Mouse (Mus musculus) neural tube, embryonic 10.5 days (tissue): ENCODE data around the gene Pold2.
A peak's percentile ranks its signal among the peaks of the same experiment; 100 is the strongest.

Experiments
- DNase-seq: peaks from one replicate; pipeline ENCODE4 v3.0.0-alpha.2; 2017; ENCODE audit warnings: low spot score; ENCODE audit errors: extremely low spot score

Gene Pold2

DNA sequence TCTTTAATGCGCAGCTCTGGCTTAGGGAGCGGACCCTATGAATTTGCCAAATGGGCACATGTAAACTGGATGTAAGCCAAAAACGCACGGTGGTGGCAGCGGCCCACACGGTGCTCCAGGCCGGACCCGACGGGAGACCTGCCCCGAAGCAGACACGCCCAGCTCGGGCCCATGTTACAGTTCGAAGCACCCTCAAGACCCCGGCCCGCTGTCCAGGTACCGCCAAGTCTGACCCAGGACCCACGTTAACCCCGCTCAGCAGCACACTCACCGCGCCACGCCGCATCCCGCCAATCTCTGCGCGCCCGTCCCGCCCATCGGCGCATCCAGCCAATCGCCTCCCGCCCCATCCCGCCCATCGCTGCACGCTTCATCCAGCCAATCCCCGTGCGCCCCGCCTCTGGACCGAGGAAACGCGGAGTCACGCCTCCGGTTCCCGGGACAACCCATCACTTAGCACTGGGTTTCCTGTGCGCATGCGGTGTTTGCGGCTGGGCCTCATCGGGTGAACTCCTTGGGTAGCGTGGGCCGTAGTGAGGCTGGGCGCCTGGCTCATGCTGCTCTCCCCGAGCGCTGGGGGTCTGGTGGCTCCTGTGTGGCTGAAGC, at the start of gene Pold2:
Pold2 (minus strand) TSS at position 372 of the 606 bp plus-strand sequence.
- peak; percentile 98 for DNase-seq

DNA sequence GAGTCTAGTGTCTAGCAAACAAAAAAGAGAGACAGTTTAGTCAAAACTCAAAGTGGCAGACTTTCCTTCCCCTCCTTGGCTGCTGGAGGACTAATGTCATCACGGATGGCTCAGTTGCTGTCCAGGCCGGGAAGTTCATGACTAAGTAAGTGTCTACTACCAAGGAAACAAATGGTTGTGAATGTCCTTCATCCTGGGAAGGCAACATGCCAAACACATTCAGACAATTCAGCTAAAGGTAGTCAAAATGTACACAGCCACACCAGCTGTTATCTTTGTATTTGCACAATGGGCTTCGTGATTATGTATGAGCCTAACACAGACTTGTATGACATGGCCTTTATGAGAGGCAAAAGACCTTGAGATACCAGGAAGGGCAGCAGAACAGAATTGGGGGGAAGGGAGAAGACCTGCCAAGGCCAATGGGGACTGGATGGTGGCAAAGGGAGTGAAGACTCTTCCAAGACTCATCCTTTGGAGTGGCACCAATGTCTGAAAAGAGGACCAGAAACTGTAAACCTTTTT, 48.7 kb upstream of the Pold2 start:
- no peak for DNase-seq

DNA sequence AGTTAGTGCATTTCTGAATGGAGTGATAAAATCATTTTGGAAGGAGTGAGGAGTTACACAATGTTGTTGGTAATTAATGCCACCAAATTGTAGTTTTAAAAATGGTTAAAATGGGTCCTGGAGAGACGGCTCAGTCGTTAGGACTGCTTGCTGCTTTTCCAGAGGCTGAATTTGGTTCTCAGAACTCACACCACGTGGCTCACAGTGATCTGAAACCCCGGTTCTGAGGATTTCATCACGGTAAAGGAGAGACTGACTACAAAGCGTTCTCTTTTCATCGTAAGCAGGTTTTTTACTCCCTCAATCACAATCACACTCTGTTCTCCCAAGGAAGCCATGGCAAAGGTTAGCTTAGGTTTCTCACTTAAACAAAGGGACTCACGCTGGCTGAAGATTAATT, 46.6 kb upstream of the Pold2 start:
- DNase-seq, result no peak

DNA sequence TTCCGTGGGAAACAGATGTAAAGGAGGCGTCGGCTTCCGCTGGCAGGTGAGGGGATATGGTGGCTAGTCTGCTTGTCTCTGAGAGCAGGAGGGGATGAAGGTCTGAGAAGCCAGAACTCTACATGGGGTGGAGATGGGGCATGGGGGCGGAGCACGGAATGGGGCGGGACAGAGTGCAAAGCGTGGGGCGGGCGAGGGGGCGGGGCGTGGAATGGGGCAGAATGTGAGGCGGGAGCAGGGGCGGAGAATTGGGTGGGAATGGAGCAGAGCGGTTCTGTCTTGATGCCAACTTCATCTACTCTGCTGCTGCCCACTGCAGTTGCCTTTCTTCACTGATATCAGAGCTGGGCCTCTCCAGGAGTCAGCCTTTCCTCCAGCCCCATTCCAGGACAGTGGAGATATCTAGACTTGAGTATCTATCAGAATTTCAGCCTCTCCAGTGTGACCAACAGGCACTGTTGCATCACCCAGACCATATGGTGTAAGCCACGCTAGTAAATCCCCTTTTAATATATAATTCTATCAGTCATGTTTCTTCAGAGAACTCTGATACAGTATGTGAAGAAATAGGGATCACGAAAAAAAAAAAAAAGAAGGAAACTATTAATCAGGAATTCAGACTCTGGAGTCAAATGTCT, 42.4 kb upstream of the Pold2 start:
- no peak for DNase-seq

DNA sequence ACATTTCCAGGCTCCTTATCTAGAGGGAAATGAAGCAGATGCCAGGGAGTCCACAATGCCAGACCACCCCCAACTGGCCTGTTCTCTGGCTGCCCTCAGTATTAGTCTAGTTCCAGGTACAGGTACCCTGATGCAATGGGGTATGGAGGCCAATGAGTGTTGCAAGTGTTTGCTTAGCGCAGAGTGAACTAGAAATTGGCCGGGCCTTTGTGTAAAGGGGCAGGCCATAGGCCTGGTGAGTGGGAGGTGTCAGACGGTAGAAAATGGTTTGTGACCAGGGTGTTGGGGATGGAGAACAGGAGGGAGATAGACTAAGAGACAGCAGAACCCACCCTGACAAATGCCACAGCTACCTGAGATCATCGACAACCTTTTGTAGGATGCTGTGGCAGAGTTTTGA, 41.5 kb upstream of the Pold2 start:
- DNase-seq, result no peak

DNA sequence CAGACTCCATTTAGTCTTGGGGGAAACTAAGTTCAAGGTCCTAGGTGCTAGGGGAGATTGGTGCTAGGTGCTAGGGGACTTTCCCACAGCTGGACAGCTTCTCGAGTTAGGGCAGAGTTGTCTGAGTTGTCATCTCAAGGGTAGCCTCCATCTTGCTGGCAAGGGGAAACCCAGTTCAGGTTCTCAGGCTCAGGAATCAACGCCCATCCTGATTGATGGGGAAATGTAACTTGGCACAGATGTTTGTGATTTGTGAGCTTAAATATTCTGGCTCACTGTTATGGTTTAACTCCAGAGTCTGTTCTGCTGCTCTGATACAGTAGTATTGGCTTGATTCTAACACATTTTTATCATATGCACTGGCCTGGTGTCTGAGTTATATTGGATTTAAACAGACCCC, 40.0 kb upstream of the Pold2 start:
- no peak for DNase-seq

DNA sequence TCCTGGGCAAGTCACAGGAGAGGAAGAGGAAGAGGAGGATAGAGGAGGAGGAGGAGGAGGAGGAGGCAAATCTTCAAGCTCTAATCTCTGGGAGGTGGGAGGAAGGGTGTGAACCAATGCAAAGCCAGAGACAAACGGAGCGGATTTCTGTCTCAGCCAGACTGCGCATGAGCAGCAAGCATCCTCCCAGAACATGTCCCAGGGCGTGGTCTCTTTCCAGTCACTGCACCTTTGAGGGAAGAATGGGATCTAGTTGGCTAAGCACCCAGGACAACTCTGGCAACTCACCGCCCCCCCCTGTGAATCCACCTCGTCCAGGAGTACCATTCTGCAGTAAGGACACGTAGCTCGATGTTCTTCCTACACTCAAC, 38.1 kb upstream of the Pold2 start:
- no peak for DNase-seq

DNA sequence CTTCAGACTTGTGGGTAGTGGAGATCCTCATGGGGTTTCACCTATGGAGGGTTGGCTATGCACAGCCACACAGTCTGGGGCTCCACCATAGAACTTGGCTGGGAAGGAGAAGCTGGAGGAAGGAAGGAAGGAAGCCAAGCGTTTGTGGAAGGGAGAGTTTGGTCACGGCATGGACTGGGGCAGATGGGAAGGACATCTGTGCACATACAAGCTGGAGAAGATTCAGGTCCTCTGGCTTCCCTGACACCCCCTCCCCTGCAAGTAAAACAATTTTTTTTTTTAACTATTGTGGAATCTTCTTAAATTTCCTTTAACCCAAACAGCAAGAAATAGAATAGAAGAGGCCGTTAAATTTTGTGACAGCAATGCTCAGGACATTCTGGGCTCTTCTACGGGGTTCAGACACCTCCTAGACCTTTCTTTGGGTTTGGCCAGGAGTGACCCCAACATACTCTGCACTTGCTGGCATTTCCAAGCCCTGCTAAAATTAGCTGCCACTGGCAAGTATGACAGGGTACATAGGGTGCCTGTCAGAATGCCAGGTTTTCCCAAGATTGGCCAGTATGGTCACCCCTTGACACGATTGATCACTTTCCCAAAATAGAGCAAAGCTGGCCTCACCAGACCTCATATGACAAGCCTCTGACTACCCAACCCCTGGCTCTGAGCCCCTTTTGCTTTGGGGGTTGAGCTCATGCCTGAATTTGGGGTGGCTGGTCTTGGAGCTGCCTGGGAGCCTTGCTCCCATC, 37.5 kb upstream of the Pold2 start:
- DNase-seq, result no peak

DNA sequence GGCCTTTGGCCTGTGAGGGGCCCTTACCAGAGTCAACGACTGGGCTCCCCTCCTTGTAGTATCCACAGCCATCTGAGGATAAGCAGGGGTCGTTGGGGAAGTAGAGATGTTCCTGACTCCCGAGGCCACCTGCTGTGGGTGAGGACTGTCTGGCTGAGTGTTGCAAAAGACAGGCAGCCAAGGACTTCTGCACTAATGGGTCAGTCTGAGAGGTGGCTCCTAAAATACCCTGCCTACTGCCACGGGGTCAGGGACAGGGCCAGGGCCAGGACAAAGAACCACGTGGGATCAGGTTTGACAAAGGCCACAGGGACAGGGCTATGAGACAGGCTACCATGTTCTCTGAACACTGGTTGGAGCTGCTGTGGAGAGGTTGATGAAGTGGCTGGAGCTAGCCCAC, 36.8 kb upstream of the Pold2 start:
- no peak for DNase-seq

DNA sequence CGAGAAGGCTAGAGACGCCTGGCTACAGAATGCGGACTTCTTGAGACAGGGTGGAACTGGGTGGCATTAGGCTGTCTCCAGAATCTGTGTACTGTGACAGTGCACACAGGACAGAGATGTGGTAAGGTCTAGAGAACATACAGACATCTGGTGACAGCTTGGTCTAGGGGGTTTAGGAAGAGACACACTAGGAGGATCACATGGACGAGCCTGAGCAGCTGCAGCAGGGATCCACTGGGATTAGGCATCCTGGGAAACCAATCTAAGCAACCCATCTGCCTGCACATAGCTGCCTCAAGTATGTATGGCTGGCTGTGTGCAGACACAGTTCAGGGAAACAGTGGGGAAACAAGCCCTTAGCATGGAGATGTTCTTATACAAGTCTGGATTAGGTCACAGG, 35.8 kb upstream of the Pold2 start:
- DNase-seq, result no peak

DNA sequence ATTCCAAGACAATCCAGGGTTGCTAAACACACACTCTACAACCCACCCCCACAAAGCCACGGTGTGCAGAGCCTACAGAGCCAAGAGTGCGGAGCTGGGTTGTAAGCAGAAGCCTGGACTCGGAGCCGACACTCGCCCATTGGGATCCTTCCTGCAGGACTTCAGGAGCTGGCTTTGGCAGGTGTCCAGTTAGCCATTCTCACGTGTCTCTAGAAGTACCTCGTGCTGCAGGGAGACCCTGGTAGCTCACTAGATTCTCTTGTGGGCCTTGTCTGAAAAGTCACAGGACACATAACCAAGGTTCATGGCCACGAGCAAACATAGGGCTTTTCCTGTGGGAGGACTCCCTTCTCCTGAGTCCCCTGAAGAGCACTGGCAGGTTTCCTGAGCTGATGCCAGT, 35.2 kb upstream of the Pold2 start:
- no peak for DNase-seq

DNA sequence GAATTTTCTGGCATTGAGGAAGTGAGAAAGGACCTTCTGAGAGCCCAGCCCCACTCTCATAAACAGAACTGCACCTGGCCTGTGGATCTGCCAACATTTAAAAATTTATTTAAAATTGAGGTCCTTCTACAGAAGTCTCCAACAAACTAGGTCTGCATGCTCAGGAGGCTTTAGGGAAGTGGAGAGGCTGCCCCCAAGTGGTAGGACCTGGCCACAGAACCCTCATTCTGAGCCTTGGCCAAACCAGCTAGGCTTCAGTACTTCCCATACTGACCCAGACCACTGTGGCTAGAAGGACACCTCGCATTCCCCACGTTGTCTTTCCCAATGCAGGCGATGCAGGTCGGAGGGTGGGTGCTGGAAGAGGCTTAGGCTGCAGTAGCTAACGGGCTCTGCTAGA, 34.5 kb upstream of the Pold2 start:
- DNase-seq, result peak; percentile 45

DNA sequence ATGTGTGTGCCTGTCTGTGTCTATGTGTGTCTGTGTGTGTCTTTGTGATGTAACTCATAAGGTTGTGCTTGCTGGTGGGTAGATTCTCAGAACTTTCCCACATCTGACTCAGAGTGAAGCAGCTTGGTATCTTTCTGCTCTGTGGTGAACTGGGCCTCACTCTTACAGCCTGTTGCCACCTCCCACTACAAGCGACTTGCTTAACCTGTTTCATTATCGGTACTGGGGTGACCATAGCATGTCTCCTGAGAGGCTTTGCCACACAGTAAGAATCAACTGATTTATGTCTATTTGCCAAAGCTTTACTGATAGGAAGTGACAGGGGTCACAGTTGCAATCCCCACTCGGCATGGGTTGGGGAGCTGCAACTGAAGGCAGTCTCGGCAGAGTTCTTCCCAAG, 30.6 kb upstream of the Pold2 start:
- no peak for DNase-seq

DNA sequence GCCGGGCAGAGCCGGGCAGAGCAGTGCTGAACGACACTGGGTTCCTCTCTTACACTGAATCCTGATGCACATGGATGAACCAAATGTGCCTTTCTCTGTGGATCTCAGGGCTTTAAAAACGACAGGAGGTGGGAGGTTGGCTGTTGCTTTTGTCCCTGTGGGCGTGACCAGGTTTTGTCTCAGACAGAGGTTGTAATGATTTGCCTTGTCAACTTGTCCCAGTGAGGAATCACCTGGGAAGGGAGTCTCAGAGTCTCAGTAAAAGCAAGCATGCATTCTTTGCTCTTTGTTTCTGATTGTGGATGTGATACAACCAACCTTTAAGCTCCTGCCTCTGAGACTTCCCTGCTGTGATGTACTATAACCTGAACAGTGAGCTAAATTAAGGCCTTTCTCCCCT, 29.0 kb upstream of the Pold2 start:
- no peak for DNase-seq

DNA sequence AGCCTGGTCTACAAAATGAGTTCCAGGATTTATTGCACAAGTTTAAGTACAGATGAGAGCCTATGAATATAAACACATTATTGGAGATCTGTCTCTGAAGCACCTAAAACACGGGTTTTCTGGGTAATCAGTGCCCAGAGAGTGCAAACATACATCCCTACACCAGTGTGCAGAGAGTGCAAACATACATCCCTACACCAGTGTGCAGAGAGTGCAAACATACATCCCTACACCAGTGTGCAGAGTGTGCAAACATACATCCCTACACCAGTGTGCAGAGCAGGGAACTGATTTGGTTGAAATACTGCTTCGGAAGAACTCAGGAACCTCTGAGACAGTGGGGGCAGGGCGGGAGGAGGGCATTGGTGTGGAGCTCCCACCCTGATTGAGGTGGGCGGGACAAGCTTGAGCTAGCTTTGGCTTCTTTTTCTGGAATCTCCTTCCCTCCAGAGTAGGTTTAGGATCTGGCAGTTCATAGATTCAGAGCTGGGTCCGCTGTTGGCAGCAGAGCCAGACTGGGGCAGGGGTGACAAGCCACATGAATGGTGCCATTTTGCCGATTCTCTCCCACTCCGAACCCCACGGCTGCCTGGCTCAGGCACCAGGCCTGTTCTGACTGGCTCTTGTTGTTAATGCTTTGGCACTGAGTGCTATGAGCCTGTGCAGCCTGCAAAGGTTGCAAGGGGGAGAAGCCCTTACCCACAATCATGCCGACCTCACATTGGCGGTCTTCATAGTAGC, 27.9 kb upstream of the Pold2 start:
- DNase-seq, result no peak

DNA sequence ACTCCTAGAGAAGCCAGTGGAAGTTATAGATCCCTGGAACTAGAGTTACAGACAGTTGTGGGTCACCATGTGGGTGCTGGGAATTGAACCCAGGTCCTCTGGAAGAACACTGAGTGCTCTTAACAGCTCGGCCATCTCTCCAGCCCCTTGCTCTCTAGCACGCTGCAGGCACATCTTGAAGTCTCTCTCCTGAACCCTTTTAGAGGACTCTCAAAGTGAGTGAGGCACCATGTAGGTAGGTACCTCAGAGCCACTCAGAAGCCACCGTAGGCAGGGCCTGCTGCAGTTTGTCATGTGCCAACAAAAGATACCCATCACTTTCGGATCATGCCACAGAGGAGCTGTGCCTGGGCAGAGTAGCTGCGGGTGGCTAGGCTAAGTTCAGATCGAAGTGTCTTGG, 26.8 kb upstream of the Pold2 start:
- DNase-seq, result no peak

DNA sequence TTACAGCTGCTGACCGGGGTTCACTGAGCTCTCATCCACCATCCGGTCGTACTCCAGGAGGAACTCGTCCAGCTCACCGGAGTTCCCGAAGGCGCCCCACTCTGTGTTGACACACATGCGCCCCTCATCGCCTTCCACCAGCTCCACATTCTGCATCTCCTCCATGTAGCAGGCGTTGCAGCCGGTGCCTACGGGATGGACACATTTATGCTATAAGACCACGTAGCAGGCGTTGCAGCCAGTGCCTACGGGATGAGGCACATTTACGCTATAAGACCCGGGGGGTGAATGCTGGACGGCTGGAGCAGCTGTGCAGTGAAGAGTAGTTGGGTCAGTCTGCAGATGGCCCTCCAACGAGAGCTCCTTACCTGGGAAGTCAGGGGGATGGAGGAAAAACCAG, 26.3 kb upstream of the Pold2 start:
- no peak for DNase-seq

DNA sequence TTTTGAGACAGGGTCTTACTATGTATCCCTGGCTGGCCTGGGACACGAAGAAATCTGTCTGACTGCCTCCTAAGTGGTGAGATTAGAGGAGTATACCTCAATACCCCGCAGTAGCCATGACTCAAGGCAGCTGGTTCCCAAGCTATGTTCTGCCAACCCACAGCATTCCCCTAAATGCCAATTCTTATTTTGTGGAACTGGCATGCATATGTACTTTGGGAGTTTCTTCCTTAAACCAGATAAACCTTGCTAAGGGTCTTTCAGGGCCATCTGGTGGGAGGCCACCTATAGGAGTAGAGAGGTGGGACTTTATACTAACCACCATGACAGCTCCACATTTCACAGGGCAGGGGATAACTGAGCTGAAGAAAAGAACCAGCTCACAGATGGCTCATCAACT, 25.8 kb upstream of the Pold2 start:
- DNase-seq, result no peak

DNA sequence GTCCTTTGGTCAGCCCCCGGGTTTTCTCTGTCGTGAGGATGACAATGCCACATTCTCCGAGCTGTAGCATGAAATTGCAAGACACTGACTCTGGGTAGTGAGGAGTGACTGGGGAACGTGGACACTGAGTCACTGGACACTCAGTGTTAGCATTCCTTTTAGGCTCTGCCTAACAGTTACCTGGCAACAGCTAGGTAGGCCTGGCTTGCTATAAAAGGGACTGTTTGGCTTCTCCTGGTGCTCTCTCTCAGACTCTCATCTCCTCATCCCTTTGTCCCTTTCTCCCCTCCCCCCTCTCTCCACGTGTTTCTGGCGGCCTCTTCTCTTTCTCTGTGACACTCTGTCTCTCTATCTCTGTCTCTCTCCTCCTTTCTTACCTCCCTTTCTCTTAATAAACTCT, 24.3 kb upstream of the Pold2 start:
- no peak for DNase-seq

DNA sequence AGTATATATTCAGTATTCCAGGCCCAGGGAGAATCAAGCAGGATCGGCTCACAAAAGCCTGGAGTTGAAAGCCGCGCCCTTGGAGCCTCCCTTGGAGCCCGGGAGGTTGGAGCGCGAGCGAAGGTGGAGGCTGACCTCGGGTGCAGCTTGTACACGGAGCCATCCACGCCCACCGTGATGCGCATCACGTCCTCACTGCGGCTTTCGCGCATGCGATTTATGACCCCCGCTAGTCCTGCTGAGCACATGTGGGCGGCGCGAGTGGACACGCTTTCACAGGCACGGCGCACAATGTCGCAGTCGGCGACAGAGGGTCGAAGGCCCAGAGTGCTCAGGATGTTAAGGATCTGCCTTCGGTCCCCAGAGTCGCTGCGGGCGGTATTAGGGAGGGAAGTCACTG, 23.9 kb upstream of the Pold2 start:
- peak; percentile 79 for DNase-seq

DNA sequence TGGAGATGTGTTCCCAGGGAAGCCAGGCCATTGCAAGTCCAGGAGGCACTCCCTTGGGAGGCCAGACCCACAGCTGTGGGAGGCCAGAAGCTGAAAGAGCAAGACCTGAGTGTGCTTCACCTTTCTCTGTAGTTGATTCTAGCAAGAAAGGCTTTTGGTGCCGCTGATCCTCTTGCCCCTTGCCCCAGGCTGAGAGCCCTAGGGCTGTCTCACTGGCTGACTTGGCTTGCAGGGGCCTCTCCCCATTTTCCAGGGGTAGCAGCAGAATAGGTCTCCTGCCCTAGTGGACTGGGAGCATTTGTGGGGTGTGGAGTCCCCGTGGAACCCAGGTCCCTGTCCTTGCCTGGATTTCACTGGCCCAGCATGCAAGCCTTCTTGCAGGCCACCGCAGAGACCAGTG, 23.2 kb upstream of the Pold2 start:
- no peak for DNase-seq

DNA sequence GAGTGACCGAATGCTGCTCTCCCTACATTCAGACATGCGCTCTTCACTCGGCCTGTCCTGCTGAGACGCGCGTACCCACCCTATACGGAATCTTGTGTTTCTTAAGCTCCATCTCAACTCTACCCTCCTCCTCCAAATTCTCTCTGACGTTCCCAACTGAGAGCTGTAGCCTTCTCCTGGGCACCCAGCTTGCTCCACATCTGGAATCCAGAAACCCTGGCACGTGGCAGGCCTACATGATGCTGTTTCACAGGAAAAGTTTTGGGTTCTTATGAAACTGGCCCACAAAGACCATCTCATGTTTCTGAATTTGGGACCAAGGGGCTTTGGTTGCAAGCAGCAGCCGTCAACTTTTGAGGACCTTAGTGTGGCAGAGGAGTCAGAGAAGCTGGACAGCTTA, 21.2 kb upstream of the Pold2 start:
- DNase-seq, result no peak
